8 mouse cellular contexts compared by ENCODE assay signal in genomic region chr2:60209703-60210651, GRCm38 (mm10). TPM values are rescaled to one million over a fixed set of nuclear protein-coding genes. Genes with fewer than 3 reads are reported as not detected.
A peak's percentile ranks its signal among the peaks of the same experiment; 100 is the strongest.
DNase-seq lines count a peak whose midpoint lies in the region; ATAC-seq and TF ChIP-seq lines count a peak whose summit lies in the region.

Baz2b (minus strand) TSS chr2:60209839.
March7 (plus strand) TSS chr2:60209887.

- no peak; the same call in 1 of the 2 replicates for TF ChIP-seq CTCF in testis, adult 2 months (IDR thresholded peaks at IDR 0.05; ENCODE audit: control insufficient read depth, insufficient read depth, insufficient replicate concordance, low read depth, low read length)

- peak within 1 kb of the TSS; percentile 84 for H3K4me2 ChIP-seq in forebrain, embryonic 16.5 days (ENCODE audit: low read length)
- H3K4me2 ChIP-seq in neural tube, embryonic 14.5 days (ENCODE audit: low read depth, low read length): peak within 1 kb of the TSS; percentile 77

- peaks cover 4% of the 10 kb centered on the region; the same call in 1 of the 2 replicates for H3K36me3 ChIP-seq in ES-E14 (ENCODE audit: control insufficient read depth, insufficient read depth, low read length, poor library complexity, severe bottlenecking)
- H3K36me3 ChIP-seq in forebrain, embryonic 16.5 days (ENCODE audit: control insufficient read depth, insufficient read depth): no peaks in the 10 kb centered on the region; the same call in none of the 2 replicates
- no peaks in the 10 kb centered on the region for H3K36me3 ChIP-seq in neural tube, embryonic 14.5 days (ENCODE audit: control insufficient read depth, insufficient read depth, low read length)
- H3K36me3 ChIP-seq in testis, adult 2 months (ENCODE audit: control insufficient read depth, insufficient read depth, low read length): no peaks in the 10 kb centered on the region; the same call in 1 of the 2 replicates

- H3K4me3 ChIP-seq in ES-E14 (ENCODE audit: insufficient read depth in 1 of 2, low read depth in 1 of 2, low read length in 2 of 2, poor library complexity in 1 of 2, severe bottlenecking in 1 of 2): peak within 1 kb of the TSS; percentile 97 to 99
- peak within 1 kb of the TSS; percentile 58 for H3K4me3 ChIP-seq in forebrain, embryonic 16.5 days (replicated peaks; ENCODE audit: low read length)
- H3K4me3 ChIP-seq in neural tube, embryonic 14.5 days (ENCODE audit: low read depth, low read length): peak within 1 kb of the TSS; percentile 83
- H3K4me3 ChIP-seq in testis, adult 2 months (ENCODE audit: control insufficient read depth, low read depth, low read length): peak within 1 kb of the TSS; percentile 96

- DNase-seq in ES-E14 (ENCODE audit: low read depth, low spot score): peak; percentile 66
- DNase-seq in cerebellum, adult 18-20 months: peak; percentile 76 to 90
- DNase-seq in heart, postnatal 25 days (ENCODE audit: low spot score): peak; percentile 81
- peak; percentile 82 to 83 for DNase-seq in layer of hippocampus, adult 18-20 months (ENCODE audit: low spot score in 2 of 2)
- DNase-seq in lung, adult 18-20 months: peak; percentile 83 to 87

- H3K9ac ChIP-seq in ES-E14 (ENCODE audit: insufficient read depth, low read depth, low read length, poor library complexity, severe bottlenecking): peak within 1 kb of the TSS; percentile 99
- peak within 1 kb of the TSS; percentile 91 for H3K9ac ChIP-seq in forebrain, embryonic 16.5 days (replicated peaks; ENCODE audit: low read depth, low read length)
- peak within 1 kb of the TSS; percentile 93 for H3K9ac ChIP-seq in neural tube, embryonic 14.5 days (replicated peaks; ENCODE audit: low read depth, low read length)

- ATAC-seq in forebrain, embryonic 16.5 days: peak; percentile 95
- peak; percentile 93 for ATAC-seq in neural tube, embryonic 14.5 days (ENCODE audit: low read depth)

- H3K27me3 ChIP-seq in forebrain, embryonic 16.5 days (replicated peaks; ENCODE audit: control insufficient read depth, insufficient read depth, low read length): no peaks in the 10 kb centered on the region
- H3K27me3 ChIP-seq in neural tube, embryonic 14.5 days (ENCODE audit: control insufficient read depth, insufficient read depth, low read length): peaks cover under 1% of the 10 kb centered on the region; the same call in 1 of the 2 replicates
- no peaks in the 10 kb centered on the region for H3K27me3 ChIP-seq in testis, adult 2 months (ENCODE audit: control insufficient read depth, insufficient read depth, low read length)

- TF ChIP-seq POLR2A in testis, adult 2 months (IDR thresholded peaks at IDR 0.05; ENCODE audit: control insufficient read depth, low read depth, low read length): peak; percentile 66

- H3K27ac ChIP-seq in ES-E14 (ENCODE audit: insufficient read depth, low read depth, low read length, poor library complexity, severe bottlenecking): peak within 1 kb of the TSS; percentile 92
- peak within 1 kb of the TSS; percentile 90 for H3K27ac ChIP-seq in forebrain, embryonic 16.5 days (ENCODE audit: low read length)
- H3K27ac ChIP-seq in neural tube, embryonic 14.5 days (ENCODE audit: low read depth, low read length): peak within 1 kb of the TSS; percentile 94
- peak within 1 kb of the TSS; percentile 97 for H3K27ac ChIP-seq in testis, adult 2 months (ENCODE audit: control insufficient read depth, insufficient read depth, low read depth, low read length)

- H3K9me3 ChIP-seq in ES-E14 (ENCODE audit: control insufficient read depth, insufficient read depth, low read depth, low read length): no peaks in the 10 kb centered on the region
- no peaks in the 10 kb centered on the region for H3K9me3 ChIP-seq in forebrain, embryonic 16.5 days (ENCODE audit: control insufficient read depth, low read length)
- H3K9me3 ChIP-seq in neural tube, embryonic 14.5 days (ENCODE audit: control insufficient read depth, low read length): no peaks in the 10 kb centered on the region

- in situ Hi-C loops in ES-E14 (cut with MboI; ENCODE audit: low sequenced_read_pairs in 2 of 2, unreplicated experiment in 2 of 2): loop anchor here in 1 of 2 experiments (10.0 kb wide), 1 partner anchor 165 kb away; no protein-coding TSS in a partner anchor

- intact Hi-C loops in heart, postnatal 25 days (cut with DNase I): loop anchor here (2.0 to 10.0 kb wide), 4 partner anchors 85 to 685 kb away; no protein-coding TSS in a partner anchor

- under 1% methylated on average over 79 of the region's 109 CpGs for WGBS in forebrain, embryonic 16.5 days
- WGBS in neural tube, embryonic 14.5 days: under 1% methylated on average over 68 of the region's 109 CpGs

- H3K4me1 ChIP-seq in ES-E14 (ENCODE audit: control insufficient read depth in 2 of 2, insufficient read depth in 2 of 2, low read length in 2 of 2, poor library complexity in 1 of 2): peaks cover 7 to 8% of the 10 kb centered on the region in 2 experiments
- peaks cover 34% of the 10 kb centered on the region for H3K4me1 ChIP-seq in forebrain, embryonic 16.5 days (replicated peaks; ENCODE audit: control insufficient read depth, insufficient read depth, low read length)
- peaks cover 15% of the 10 kb centered on the region for H3K4me1 ChIP-seq in neural tube, embryonic 14.5 days (ENCODE audit: control insufficient read depth, insufficient read depth, low read length)
- peaks cover 8% of the 10 kb centered on the region for H3K4me1 ChIP-seq in testis, adult 2 months (ENCODE audit: control insufficient read depth, insufficient read depth, low read length)

TF ChIP-seq in ES-E14, 5 proteins besides CTCF, POLR2A, EP300 and RAD21:
- TF ChIP-seq CHD2 (IDR thresholded peaks at IDR 0.05; ENCODE audit: low read depth, low read length) (peak; percentile 92), HCFC1 (IDR thresholded peaks at IDR 0.05; ENCODE audit: borderline replicate concordance, insufficient read depth, low read length) (0 out of 2 replicates have a peak, but pooled peaks have one; percentile 50), ZC3H11A (IDR thresholded peaks at IDR 0.05; ENCODE audit: borderline replicate concordance, low read depth, low read length) (no peak)

RNA-seq across cellular contexts. Expression of gene Baz2b, which starts in this region (rescaled TPM):
- 22.0 and 26.8 TPM in 2 replicates for total RNA-seq in ES-E14 (2012; rRNA removed)
- 64.4 and 70.2 TPM in 2 replicates for polyA plus RNA-seq in forebrain, embryonic 16.5 days (2015; fragmentation: Nextera tagmentation; extraction: Ambion mirVana)
- total RNA-seq in heart, postnatal 25 days (2021): 10 to 100 TPM; 34.7 to 40.5 TPM
- 10 to 100 TPM; 50.7 to 62.7 TPM for total RNA-seq in layer of hippocampus, adult 18-20 months (2021)
- 76.1 and 85.3 TPM in 2 replicates for polyA plus RNA-seq in neural tube, embryonic 14.5 days (2014; fragmentation: Nextera tagmentation; extraction: Ambion mirVana)
- 16.1 and 20.0 TPM in 2 replicates for polyA plus RNA-seq in testis, adult 2 months (2012; rRNA removed)

RNA-seq across cellular contexts. Expression of gene March7, which starts in this region (rescaled TPM):
- 72.8 and 97.8 TPM in 2 replicates for total RNA-seq in ES-E14 (2012; rRNA removed)
- 107 and 112 TPM in 2 replicates for polyA plus RNA-seq in forebrain, embryonic 16.5 days (2015; fragmentation: Nextera tagmentation; extraction: Ambion mirVana)
- total RNA-seq in heart, postnatal 25 days (2021): 10 to 100 TPM; 24.1 to 25.9 TPM
- 10 to 100 TPM; 54.4 to 57.7 TPM for total RNA-seq in layer of hippocampus, adult 18-20 months (2021)
- polyA plus RNA-seq in neural tube, embryonic 14.5 days (2014; fragmentation: Nextera tagmentation; extraction: Ambion mirVana): 101 and 104 TPM in 2 replicates
- 17.8 and 22.3 TPM in 2 replicates for polyA plus RNA-seq in testis, adult 2 months (2012; rRNA removed)

Comparison
In these comparisons a context has a peak if more than half of its experiments do, and no peak if none do; other contexts are left out.
1. Peak in every context shown above with its lines: DNase-seq, ATAC-seq, H3K4me3 ChIP-seq and H3K27ac ChIP-seq.